Comparison of ENCODE assay signal across 8 mouse cellular contexts in genomic region chr15:78978875-78979274, GRCm38 (mm10). TPM values are rescaled to one million over a fixed set of nuclear protein-coding genes. Genes with fewer than 3 reads are reported as not detected.
DNase-seq lines count a peak whose midpoint lies in the region; ATAC-seq and TF ChIP-seq lines count a peak whose summit lies in the region.

No protein-coding gene starts in this region.

- H3K4me2 ChIP-seq in lung, embryonic 16.5 days (ENCODE audit: low read depth, low read length): no peak overlapping the region
- peak overlapping the region; percentile 25; the same call in 1 of the 2 replicates for H3K4me2 ChIP-seq in stomach, embryonic 15.5 days

- no peak for TF ChIP-seq RAD21 in MEL (IDR thresholded peaks at IDR 0.05; ENCODE audit: low read depth, low read length)

- H3K4me3 ChIP-seq in MEL (ENCODE audit: control insufficient read depth in 1 of 2, insufficient read depth in 1 of 2, low read depth in 2 of 2, low read length in 2 of 2): no peak overlapping the region
- H3K4me3 ChIP-seq in lung, embryonic 16.5 days (ENCODE audit: low read length): no peak overlapping the region
- H3K4me3 ChIP-seq in stomach, embryonic 15.5 days (replicated peaks): no peak overlapping the region

- no peaks in the 10 kb centered on the region for H3K36me3 ChIP-seq in MEL (ENCODE audit: control insufficient read depth in 1 of 2, insufficient read depth in 2 of 2, low read length in 2 of 2)
- no peaks in the 10 kb centered on the region for H3K36me3 ChIP-seq in lung, embryonic 16.5 days (ENCODE audit: control insufficient read depth, insufficient read depth, low read length)
- no peaks in the 10 kb centered on the region for H3K36me3 ChIP-seq in stomach, embryonic 15.5 days

- H3K27ac ChIP-seq in MEL (ENCODE audit: control insufficient read depth, low read depth, low read length): no peak overlapping the region
- peak overlapping the region; percentile 78 for H3K27ac ChIP-seq in lung, embryonic 16.5 days (ENCODE audit: low read length)
- peak overlapping the region; percentile 74 for H3K27ac ChIP-seq in stomach, embryonic 15.5 days

- peak; percentile 81 for DNase-seq in MEL (ENCODE audit: low read depth, low spot score)
- peak; percentile 47 for DNase-seq in brain, embryonic 14.5 days (ENCODE audit: low read depth)
- peak; percentile 88 to 92 for DNase-seq in heart, adult 18-20 months
- peak; percentile 68 for DNase-seq in kidney, adult 9 months
- DNase-seq in layer of hippocampus, postnatal 10 days (ENCODE audit: low spot score in 2 of 2): no peak
- DNase-seq in layer of hippocampus, adult 9-11 months: no peak

- H3K4me1 ChIP-seq in MEL (ENCODE audit: control insufficient read depth in 1 of 2, insufficient read depth in 2 of 2, low read length in 2 of 2): peaks cover 0 to 4% of the 10 kb centered on the region in 2 experiments; a peak in 3 of 4 replicates
- peaks cover 28% of the 10 kb centered on the region for H3K4me1 ChIP-seq in lung, embryonic 16.5 days (replicated peaks; ENCODE audit: control insufficient read depth, insufficient read depth, low read length)
- peaks cover 25% of the 10 kb centered on the region for H3K4me1 ChIP-seq in stomach, embryonic 15.5 days

- H3K9me3 ChIP-seq in MEL (replicated peaks; ENCODE audit: insufficient read depth, low read length): no peaks in the 10 kb centered on the region
- H3K9me3 ChIP-seq in lung, embryonic 16.5 days (ENCODE audit: control insufficient read depth, low read length): no peaks in the 10 kb centered on the region
- H3K9me3 ChIP-seq in stomach, embryonic 15.5 days: no peaks in the 10 kb centered on the region

- H3K9ac ChIP-seq in MEL (ENCODE audit: control insufficient read depth, low read depth, low read length, poor library complexity, severe bottlenecking): no peak overlapping the region
- peak overlapping the region; percentile 3; the same call in 1 of the 2 replicates for H3K9ac ChIP-seq in lung, embryonic 16.5 days (ENCODE audit: low read length)
- no peak overlapping the region for H3K9ac ChIP-seq in stomach, embryonic 15.5 days

- TF ChIP-seq EP300 in MEL (IDR thresholded peaks at IDR 0.05; ENCODE audit: low read depth in 1 of 2, low read length in 2 of 2): peak; percentile 17 to 52; a peak in 1 of 4 replicates

- no peaks in the 10 kb centered on the region for H3K27me3 ChIP-seq in MEL (ENCODE audit: control insufficient read depth in 1 of 2, insufficient read depth in 2 of 2, low read length in 2 of 2)
- no peaks in the 10 kb centered on the region for H3K27me3 ChIP-seq in lung, embryonic 16.5 days (ENCODE audit: control insufficient read depth, insufficient read depth, low read depth, low read length)
- no peaks in the 10 kb centered on the region for H3K27me3 ChIP-seq in stomach, embryonic 15.5 days (replicated peaks)

- H3K79me2 ChIP-seq in MEL (ENCODE audit: control insufficient read depth, insufficient read depth, low read length, poor library complexity): peaks cover 4% of the 10 kb centered on the region; the same call in 1 of the 2 replicates

- no peak for TF ChIP-seq CTCF in MEL (IDR thresholded peaks at IDR 0.05 in 2 of 3, conservative IDR thresholded peaks at IDR 0.05 in 1 of 3; ENCODE audit: control insufficient read depth in 1 of 3, insufficient read depth in 1 of 3, low read depth in 2 of 3, low read length in 3 of 3, poor library complexity in 1 of 3, severe bottlenecking in 1 of 3)
- TF ChIP-seq CTCF in brain, embryonic 14.5 days (IDR thresholded peaks at IDR 0.05; ENCODE audit: borderline replicate concordance, extremely low read depth, insufficient read depth, insufficient read length): no peak

- TF ChIP-seq POLR2A in MEL (IDR thresholded peaks at IDR 0.05; ENCODE audit: control insufficient read depth in 1 of 2, insufficient read depth in 1 of 2, low read depth in 1 of 2, low read length in 2 of 2, poor library complexity in 1 of 2): no peak
- no peak for TF ChIP-seq POLR2A in brain, embryonic 14.5 days (IDR thresholded peaks at IDR 0.05; ENCODE audit: borderline replicate concordance, extremely low read depth, insufficient read depth, insufficient read length, poor library complexity, severe bottlenecking)

- WGBS in lung, embryonic 16.5 days: 4% methylated on average over 4 of the region's 4 CpGs
- 3% methylated on average over 4 of the region's 4 CpGs for WGBS in stomach, embryonic 15.5 days

- ATAC-seq in lung, embryonic 16.5 days (ENCODE audit: low read depth): peak; percentile 63
- ATAC-seq in stomach, embryonic 15.5 days (ENCODE audit: insufficient read depth, low FRiP score, low read depth): peak; percentile 40; the same call in 1 of the 2 replicates

TF ChIP-seq in MEL, 35 proteins besides CTCF, POLR2A, EP300 and RAD21:
- TF ChIP-seq ETS1 (IDR thresholded peaks at IDR 0.05; ENCODE audit: low read depth, low read length) (peak; percentile 93), MYC (IDR thresholded peaks at IDR 0.05; ENCODE audit: low read depth, low read length) (no peak), TCF12 (IDR thresholded peaks at IDR 0.05; ENCODE audit: low read depth, low read length) (peak; percentile 53; the same call in 1 of the 2 replicates), SIN3A (IDR thresholded peaks at IDR 0.05; ENCODE audit: low read length) (peak; percentile 72), BHLHE40 (IDR thresholded peaks at IDR 0.05; ENCODE audit: borderline replicate concordance, low read depth, low read length) (no peak), CHD2 (IDR thresholded peaks at IDR 0.05; ENCODE audit: low read length) (peak; percentile 41)

RNA-seq across cellular contexts. Expression of gene Triobp, which starts 31.4 kb away (rescaled TPM):
- total RNA-seq in MEL (2012; rRNA removed): 18.4 and 21.3 TPM in 2 replicates
- 10 to 100 TPM in 1 of 2 experiments, not detected in 1; 31.3 TPM for polyA plus RNA-seq in MEL (2012; ENCODE audit: insufficient read depth in 1 of 2, insufficient read length in 2 of 2, low read depth in 1 of 2, low replicate concordance in 2 of 2, missing spikeins in 1 of 2)
- 51.2 and 74.5 TPM in 2 replicates for polyA plus RNA-seq in brain, embryonic 14.5 days (2012; rRNA removed)
- 10 to 100 TPM; 25.5 to 30.2 TPM for total RNA-seq in heart, adult 18-20 months (2021)
- polyA plus RNA-seq in lung, embryonic 16.5 days (2015; fragmentation: Nextera tagmentation; extraction: Ambion mirVana): 44.6 and 51.3 TPM in 2 replicates
- polyA plus RNA-seq in stomach, embryonic 15.5 days (2015; fragmentation: Nextera tagmentation; extraction: Ambion mirVana): 54.4 TPM in 2 replicates
- total RNA-seq in layer of hippocampus, postnatal 10 days (2021): 10 to 100 TPM; 26.4 to 28.9 TPM

RNA-seq across cellular contexts. Expression of gene Nol12, which starts 44.1 kb away (rescaled TPM):
- 39.0 and 40.8 TPM in 2 replicates for total RNA-seq in MEL (2012; rRNA removed)
- 100 to 1,000 TPM in 1 of 2 experiments, not detected in 1; 127 TPM for polyA plus RNA-seq in MEL (2012; ENCODE audit: insufficient read depth in 1 of 2, insufficient read length in 2 of 2, low read depth in 1 of 2, low replicate concordance in 2 of 2, missing spikeins in 1 of 2)
- 45.7 and 50.1 TPM in 2 replicates for polyA plus RNA-seq in brain, embryonic 14.5 days (2012; rRNA removed)
- 10 to 100 TPM; 15.7 to 19.1 TPM for total RNA-seq in heart, adult 18-20 months (2021)
- 43.0 and 48.3 TPM in 2 replicates for polyA plus RNA-seq in lung, embryonic 16.5 days (2015; fragmentation: Nextera tagmentation; extraction: Ambion mirVana)
- polyA plus RNA-seq in stomach, embryonic 15.5 days (2015; fragmentation: Nextera tagmentation; extraction: Ambion mirVana): 47.4 and 49.9 TPM in 2 replicates
- total RNA-seq in layer of hippocampus, postnatal 10 days (2021): 10 to 100 TPM; 43.0 to 43.2 TPM

RNA-seq across cellular contexts. Expression of gene H1f0, which starts 49.4 kb away (rescaled TPM):
- 28.2 and 33.5 TPM in 2 replicates for total RNA-seq in MEL (2012; rRNA removed)
- polyA plus RNA-seq in MEL (2012; ENCODE audit: insufficient read depth in 1 of 2, insufficient read length in 2 of 2, low read depth in 1 of 2, low replicate concordance in 2 of 2, missing spikeins in 1 of 2): 100 to 1,000 TPM in 1 of 2 experiments, 10 to 100 TPM in 1; 46.8 to 213 TPM
- 198 and 310 TPM in 2 replicates for polyA plus RNA-seq in brain, embryonic 14.5 days (2012; rRNA removed)
- 10 to 100 TPM; 62.5 to 70.0 TPM for total RNA-seq in heart, adult 18-20 months (2021)
- polyA plus RNA-seq in lung, embryonic 16.5 days (2015; fragmentation: Nextera tagmentation; extraction: Ambion mirVana): 516 and 576 TPM in 2 replicates
- polyA plus RNA-seq in stomach, embryonic 15.5 days (2015; fragmentation: Nextera tagmentation; extraction: Ambion mirVana): 546 and 587 TPM in 2 replicates
- total RNA-seq in layer of hippocampus, postnatal 10 days (2021): 10 to 100 TPM; 80.6 to 80.7 TPM

RNA-seq across cellular contexts. Expression of gene Lgals1, which starts 52.4 kb away (rescaled TPM):
- total RNA-seq in MEL (2012; rRNA removed): 974 and 1,054 TPM in 2 replicates
- 1,000 to 10,000 TPM in 1 of 2 experiments, 100 to 1,000 TPM in 1; 646 to 1,010 TPM for polyA plus RNA-seq in MEL (2012; ENCODE audit: insufficient read depth in 1 of 2, insufficient read length in 2 of 2, low read depth in 1 of 2, low replicate concordance in 2 of 2, missing spikeins in 1 of 2)
- 168 and 194 TPM in 2 replicates for polyA plus RNA-seq in brain, embryonic 14.5 days (2012; rRNA removed)
- 100 to 1,000 TPM; 185 to 222 TPM for total RNA-seq in heart, adult 18-20 months (2021)
- polyA plus RNA-seq in lung, embryonic 16.5 days (2015; fragmentation: Nextera tagmentation; extraction: Ambion mirVana): 796 and 862 TPM in 2 replicates
- 1,300 and 1,476 TPM in 2 replicates for polyA plus RNA-seq in stomach, embryonic 15.5 days (2015; fragmentation: Nextera tagmentation; extraction: Ambion mirVana)
- total RNA-seq in layer of hippocampus, postnatal 10 days (2021): 10 to 100 TPM; 31.2 to 37.7 TPM

Comparison
In these comparisons a context has a peak if more than half of its experiments do, and no peak if none do; other contexts are left out.
1. DNase-seq: peak in MEL (single experiment), brain, embryonic 14.5 days (single experiment), heart, adult 18-20 months (2 of 2) and kidney, adult 9 months (single experiment); none in layer of hippocampus, postnatal 10 days (0 of 2) and layer of hippocampus, adult 9-11 months (single experiment).